Mouse (Mus musculus): ENCODE measurements at regions not wholly inside any gene's neighbourhood (a gene's known extent, or its start where the extent isn't known, plus 50 kb on each side); places are given as distances from the start of the nearest gene placed in this dataset.

- Histone ChIP-seq H3K9me3 (peaks cover 4% of the 10 kb centered on the region; the same call in 1 of the 2 replicates), H3K4me1 (no peaks in the 10 kb centered on the region), H3K36me3 (no peaks in the 10 kb centered on the region), H3K4me3 (no peak overlapping the region), H3K27ac (no peak overlapping the region), H3K27me3 (ENCODE audit: insufficient read depth, poor library complexity, severe bottlenecking) (no peaks in the 10 kb centered on the region)
- no peak for DNase-seq (ENCODE audit: low spot score)
- WGBS = 82% methylated on average over 12 of the region's 12 CpGs
These were observed 424.5 kb downstream of the Ajap1 start for GRCm38 (mm10) chr4:153058152-153058551.

GRCm38 (mm10) chr4:153023711-153024110 is 458.9 kb downstream of the Ajap1 start:
- Histone ChIP-seq H3K4me3 (no peak overlapping the region), H3K27ac (no peak overlapping the region), H3K4me1 (no peaks in the 10 kb centered on the region), H3K9me3 (no peaks in the 10 kb centered on the region; the same call in 1 of the 2 replicates), H3K36me3 (no peaks in the 10 kb centered on the region), H3K27me3 (ENCODE audit: insufficient read depth, poor library complexity, severe bottlenecking) (0 out of 2 replicates have a peak, but pooled peaks cover 3% of the 10 kb centered on the region)
- no peak for DNase-seq (ENCODE audit: low spot score)

- WGBS = 86% methylated on average over 10 of the region's 10 CpGs
- no peak for DNase-seq (ENCODE audit: low spot score)
- H3K9me3 ChIP-seq = no peaks in the 10 kb centered on the region; the same call in 1 of the 2 replicates
- H3K27ac ChIP-seq = no peak overlapping the region
- no peaks in the 10 kb centered on the region for H3K36me3 ChIP-seq
- no peak overlapping the region for H3K4me3 ChIP-seq
- 0 out of 2 replicates have a peak, but pooled peaks cover 3% of the 10 kb centered on the region for H3K27me3 ChIP-seq (ENCODE audit: insufficient read depth, poor library complexity, severe bottlenecking)
- no peaks in the 10 kb centered on the region for H3K4me1 ChIP-seq
These were observed 463.4 kb downstream of the Ajap1 start for GRCm38 (mm10) chr4:153019211-153019610.

- no peaks in the 10 kb centered on the region for H3K4me1 ChIP-seq
- H3K9me3 ChIP-seq = no peaks in the 10 kb centered on the region; the same call in 1 of the 2 replicates
- H3K36me3 ChIP-seq = no peaks in the 10 kb centered on the region
- WGBS = 82% methylated on average over 28 of the region's 28 CpGs
- DNase-seq (ENCODE audit: low spot score) = no peak
- H3K27ac ChIP-seq = no peak overlapping the region
- 0 out of 2 replicates have a peak, but pooled peaks cover 3% of the 10 kb centered on the region for H3K27me3 ChIP-seq (ENCODE audit: insufficient read depth, poor library complexity, severe bottlenecking)
- no peak overlapping the region for H3K4me3 ChIP-seq
These were observed 464.3 kb downstream of the Ajap1 start for GRCm38 (mm10) chr4:153018138-153018921.

GRCm38 (mm10) chr4:153017816-153018137 is 464.8 kb downstream of the Ajap1 start:
- Histone ChIP-seq H3K27me3 (ENCODE audit: insufficient read depth, poor library complexity, severe bottlenecking) (0 out of 2 replicates have a peak, but pooled peaks cover 3% of the 10 kb centered on the region), H3K4me3 (no peak overlapping the region), H3K36me3 (no peaks in the 10 kb centered on the region), H3K4me1 (no peaks in the 10 kb centered on the region), H3K9me3 (no peaks in the 10 kb centered on the region; the same call in 1 of the 2 replicates), H3K27ac (no peak overlapping the region)
- DNase-seq (ENCODE audit: low spot score) = no peak
- WGBS = 78% methylated on average over 2 of the region's 2 CpGs

- H3K9me3 ChIP-seq = no peaks in the 10 kb centered on the region
- H3K36me3 ChIP-seq = no peaks in the 10 kb centered on the region
- 0 out of 2 replicates have a peak, but pooled peaks cover 2% of the 10 kb centered on the region for H3K4me1 ChIP-seq
- H3K4me3 ChIP-seq = no peak overlapping the region
- no peak overlapping the region for H3K27ac ChIP-seq
- 44% methylated on average over 3 of the region's 3 CpGs for WGBS
- no peak for DNase-seq (ENCODE audit: low spot score)
- H3K27me3 ChIP-seq (ENCODE audit: insufficient read depth, poor library complexity, severe bottlenecking) = no peaks in the 10 kb centered on the region
These were observed 479.3 kb downstream of the Ajap1 start for GRCm38 (mm10) chr4:153003338-153003737.

- Histone ChIP-seq H3K27me3 (ENCODE audit: insufficient read depth, poor library complexity, severe bottlenecking) (no peaks in the 10 kb centered on the region), H3K4me1 (0 out of 2 replicates have a peak, but pooled peaks cover 2% of the 10 kb centered on the region), H3K9me3 (no peaks in the 10 kb centered on the region), H3K36me3 (no peaks in the 10 kb centered on the region), H3K4me3 (no peak overlapping the region), H3K27ac (no peak overlapping the region)
- 72% methylated on average over 4 of the region's 4 CpGs for WGBS
- DNase-seq (ENCODE audit: low spot score) = no peak
These were observed 480.1 kb downstream of the Ajap1 start for GRCm38 (mm10) chr4:153002516-153002915.

- 0 out of 2 replicates have a peak, but pooled peaks cover 2% of the 10 kb centered on the region for H3K4me1 ChIP-seq
- H3K27me3 ChIP-seq (ENCODE audit: insufficient read depth, poor library complexity, severe bottlenecking) = no peaks in the 10 kb centered on the region
- DNase-seq (ENCODE audit: low spot score) = no peak
- no peaks in the 10 kb centered on the region for H3K36me3 ChIP-seq
- H3K9me3 ChIP-seq = no peaks in the 10 kb centered on the region
- 89% methylated on average over 6 of the region's 6 CpGs for WGBS
- no peak overlapping the region for H3K27ac ChIP-seq
- no peak overlapping the region for H3K4me3 ChIP-seq
These were observed 480.9 kb downstream of the Ajap1 start for GRCm38 (mm10) chr4:153001761-153002160.

- DNase-seq (ENCODE audit: low spot score) = no peak
- Histone ChIP-seq H3K36me3 (no peaks in the 10 kb centered on the region), H3K4me3 (no peak overlapping the region), H3K27ac (no peak overlapping the region), H3K9me3 (no peaks in the 10 kb centered on the region), H3K27me3 (ENCODE audit: insufficient read depth, poor library complexity, severe bottlenecking) (no peaks in the 10 kb centered on the region), H3K4me1 (0 out of 2 replicates have a peak, but pooled peaks cover 2% of the 10 kb centered on the region)
- 66% methylated on average over 18 of the region's 18 CpGs for WGBS
These were observed 483.1 kb downstream of the Ajap1 start for GRCm38 (mm10) chr4:152999526-152999925.

- 70% methylated on average over 5 of the region's 5 CpGs for WGBS
- no peak for DNase-seq (ENCODE audit: low spot score)
- Histone ChIP-seq H3K4me1 (no peaks in the 10 kb centered on the region), H3K4me3 (no peak overlapping the region), H3K27me3 (ENCODE audit: insufficient read depth, poor library complexity, severe bottlenecking) (peaks cover 5% of the 10 kb centered on the region; the same call in 1 of the 2 replicates), H3K36me3 (no peaks in the 10 kb centered on the region), H3K9me3 (no peaks in the 10 kb centered on the region), H3K27ac (no peak overlapping the region)
These were observed 485.4 kb downstream of the Ajap1 start for GRCm38 (mm10) chr4:152997251-152997650.

- H3K4me3 ChIP-seq = no peak overlapping the region
- peaks cover 8% of the 10 kb centered on the region; the same call in 1 of the 2 replicates for H3K27me3 ChIP-seq (ENCODE audit: insufficient read depth, poor library complexity, severe bottlenecking)
- no peaks in the 10 kb centered on the region for H3K9me3 ChIP-seq
- DNase-seq (ENCODE audit: low spot score) = no peak
- no peaks in the 10 kb centered on the region for H3K36me3 ChIP-seq
- H3K4me1 ChIP-seq = no peaks in the 10 kb centered on the region
- no peak overlapping the region for H3K27ac ChIP-seq
- 70% methylated on average over 2 of the region's 2 CpGs for WGBS
These were observed 486.0 kb downstream of the Ajap1 start for GRCm38 (mm10) chr4:152996641-152997040.

GRCm38 (mm10) chr4:152995052-152995595 is 487.5 kb downstream of the Ajap1 start:
- H3K27me3 ChIP-seq (ENCODE audit: insufficient read depth, poor library complexity, severe bottlenecking) = peaks cover 11% of the 10 kb centered on the region; the same call in 1 of the 2 replicates
- 69% methylated on average over 5 of the region's 5 CpGs for WGBS
- no peak overlapping the region for H3K27ac ChIP-seq
- no peaks in the 10 kb centered on the region for H3K9me3 ChIP-seq
- H3K4me3 ChIP-seq = no peak overlapping the region
- H3K4me1 ChIP-seq = no peaks in the 10 kb centered on the region
- no peak for DNase-seq (ENCODE audit: low spot score)
- H3K36me3 ChIP-seq = no peaks in the 10 kb centered on the region

GRCm38 (mm10) chr4:152994206-152994605 is 488.4 kb downstream of the Ajap1 start:
- H3K4me1 ChIP-seq = no peaks in the 10 kb centered on the region
- DNase-seq (ENCODE audit: low spot score) = no peak
- 71% methylated on average over 3 of the region's 3 CpGs for WGBS
- H3K27me3 ChIP-seq (ENCODE audit: insufficient read depth, poor library complexity, severe bottlenecking) = peaks cover 11% of the 10 kb centered on the region; the same call in 1 of the 2 replicates
- no peaks in the 10 kb centered on the region for H3K9me3 ChIP-seq
- no peak overlapping the region for H3K27ac ChIP-seq
- no peaks in the 10 kb centered on the region for H3K36me3 ChIP-seq
- no peak overlapping the region for H3K4me3 ChIP-seq
